Mouse (Mus musculus) CD4-positive, CD25-positive, alpha-beta regulatory T cell, adult 4 months (primary cell): ENCODE data around the gene Prss36. TPM values are rescaled to one million over a fixed set of nuclear protein-coding genes. Genes with fewer than 3 reads are reported as not detected.
A peak's percentile ranks its signal among the peaks of the same experiment; 100 is the strongest.
"Not testable (repeated sequence)": the region's sequence is repeated elsewhere in the genome, so short reads cannot be mapped to it uniquely, and the experiment has no call there.

Source experiments
- ATAC-seq: one replicate; pipeline ENCODE4 v1.8.0; 2017
- polyA plus RNA-seq, 2 experiments: library from polyadenylated mRNA; unstranded; fragments of 100-300 nt; shearing (Covaris generic); gene quantifications; one replicate each; pipeline ENCODE4 v1.2.1; 2017

The Prss36 gene
- polyA plus RNA-seq, 2 experiments from 2014 or later, result 2.5 to 4.3 TPM

- ATAC-seq, result no peak
These were observed 46.5 kb downstream of the Prss36 start for GRCm38 (mm10) chr7:127899997-127900396.

GRCm38 (mm10) chr7:127898179-127898956 is 48.2 kb downstream of the Prss36 start:
- ATAC-seq, result no peak

GRCm38 (mm10) chr7:127897542-127897941 is 49.0 kb downstream of the Prss36 start:
- ATAC-seq, result no peak

GRCm38 (mm10) chr7:127896384-127896783 is 50.1 kb downstream of the Prss36 start:
- no peak for ATAC-seq

GRCm38 (mm10) chr7:127895891-127896290 is 50.6 kb downstream of the Prss36 start:
- not testable (repeated sequence) for ATAC-seq

- peak; percentile 95 for ATAC-seq
These were observed 51.1 kb downstream of the Prss36 start, which contains the start of the genes Gm21974 and Vkorc1 for GRCm38 (mm10) chr7:127895442-127895841. Gm21974 (minus strand) TSS chr7:127895454. Vkorc1 (minus strand) TSS chr7:127895617.

GRCm38 (mm10) chr7:127894480-127894879 is 52.0 kb downstream of the Prss36 start:
- no peak for ATAC-seq

- no peak for ATAC-seq
These were observed 55.7 kb downstream of the Prss36 start, which contains the start of gene Prss53 for GRCm38 (mm10) chr7:127890798-127891197. Prss53 (minus strand) TSS chr7:127890970.

GRCm38 (mm10) chr7:127888821-127889220 is 57.7 kb downstream of the Prss36 start:
- no peak for ATAC-seq

- ATAC-seq, result no peak
These were observed 58.7 kb downstream of the Prss36 start for GRCm38 (mm10) chr7:127887781-127888180.

GRCm38 (mm10) chr7:127887191-127887590 is 59.3 kb downstream of the Prss36 start:
- ATAC-seq, result no peak

GRCm38 (mm10) chr7:127886551-127886950 is 60.0 kb downstream of the Prss36 start:
- ATAC-seq, result no peak

- ATAC-seq, result no peak
These were observed 60.6 kb downstream of the Prss36 start for GRCm38 (mm10) chr7:127885951-127886350.

Other genes starting within 250 kb of the Prss36 start
- 1 to 10 TPM; 3.2 to 5.5 TPM for gene Bcl7c, start 237.8 kb downstream of the Prss36 start, polyA plus RNA-seq
- gene Ctf1, start 234.0 kb downstream of the Prss36 start, polyA plus RNA-seq, result not detected
- not detected for gene Ctf2, start 214.6 kb downstream of the Prss36 start, polyA plus RNA-seq
- gene Fbxl19, start 202.2 kb downstream of the Prss36 start, polyA plus RNA-seq, result under 1 TPM; 0.12 to 0.62 TPM
- 10 to 100 TPM; 12.8 to 15.4 TPM for gene Orai3, start 176.9 kb downstream of the Prss36 start, polyA plus RNA-seq
- gene Setd1a, start 170.1 kb downstream of the Prss36 start, polyA plus RNA-seq, result 1 to 10 TPM; 5.8 to 6.6 TPM
- under 1 TPM; 0.65 to 0.99 TPM for gene Gm49388, start 161.1 kb downstream of the Prss36 start, polyA plus RNA-seq
- 1 to 10 TPM; 3.9 to 6.8 TPM for gene Hsd3b7, start 146.1 kb downstream of the Prss36 start, polyA plus RNA-seq
- gene Stx4a, start 122.4 kb downstream of the Prss36 start, polyA plus RNA-seq, result 100 to 1,000 TPM in 1 of 2 experiments, 10 to 100 TPM in 1; 62.0 to 110 TPM
- not detected for gene Stx1b, start 122.2 kb downstream of the Prss36 start, polyA plus RNA-seq
- 10 to 100 TPM; 25.1 to 29.0 TPM for gene Zfp646, start 70.5 kb downstream of the Prss36 start, polyA plus RNA-seq
- gene Zfp668, start 69.9 kb downstream of the Prss36 start, polyA plus RNA-seq, result 10 to 100 TPM in 1 of 2 experiments, 1 to 10 TPM in 1; 9.0 to 10.6 TPM
- gene Prss53, start 55.8 kb downstream of the Prss36 start, polyA plus RNA-seq, result 1 to 10 TPM in 1 of 2 experiments, under 1 TPM in 1; 0.85 to 1.2 TPM
- gene Gm21974, start 51.3 kb downstream of the Prss36 start, polyA plus RNA-seq, result not detected
- 10 to 100 TPM; 43.3 to 58.0 TPM for gene Vkorc1, start 51.1 kb downstream of the Prss36 start, polyA plus RNA-seq
- 100 to 1,000 TPM in 1 of 2 experiments, 10 to 100 TPM in 1; 59.0 to 108 TPM for gene Bckdk, start 42.6 kb downstream of the Prss36 start, polyA plus RNA-seq
- gene Kat8, start 34.2 kb downstream of the Prss36 start, polyA plus RNA-seq, result 10 to 100 TPM; 39.8 to 41.9 TPM
- not detected for gene Prss8, start 16.6 kb downstream of the Prss36 start, polyA plus RNA-seq
- 10 to 100 TPM; 59.4 to 88.7 TPM for gene Fus, start 20.7 kb upstream of the Prss36 start, polyA plus RNA-seq
- 100 to 1,000 TPM; 247 to 260 TPM for gene Pycard, start 47.1 kb upstream of the Prss36 start, polyA plus RNA-seq
- not detected for gene Trim72, start 57.2 kb upstream of the Prss36 start, polyA plus RNA-seq
- under 1 TPM; 0.56 to 0.70 TPM for gene Itgam, start 115.9 kb upstream of the Prss36 start, polyA plus RNA-seq
- not detected for gene Gm49368, start 116.0 kb upstream of the Prss36 start, polyA plus RNA-seq
- gene Itgax, start 182.8 kb upstream of the Prss36 start, polyA plus RNA-seq, result not detected
- under 1 TPM in 1 of 2 experiments, not detected in 1; 0.15 TPM for gene Itgad, start 207.7 kb upstream of the Prss36 start, polyA plus RNA-seq